Mouse (Mus musculus) WW6 (cell line): ENCODE measurements around the gene Mier2.

Source experiments
- DNase-seq: peaks from one replicate; pipeline ENCODE4 v3.0.0-alpha.2; 2013; ENCODE audit warnings: low read depth, low spot score

Mier2 gene

DNA sequence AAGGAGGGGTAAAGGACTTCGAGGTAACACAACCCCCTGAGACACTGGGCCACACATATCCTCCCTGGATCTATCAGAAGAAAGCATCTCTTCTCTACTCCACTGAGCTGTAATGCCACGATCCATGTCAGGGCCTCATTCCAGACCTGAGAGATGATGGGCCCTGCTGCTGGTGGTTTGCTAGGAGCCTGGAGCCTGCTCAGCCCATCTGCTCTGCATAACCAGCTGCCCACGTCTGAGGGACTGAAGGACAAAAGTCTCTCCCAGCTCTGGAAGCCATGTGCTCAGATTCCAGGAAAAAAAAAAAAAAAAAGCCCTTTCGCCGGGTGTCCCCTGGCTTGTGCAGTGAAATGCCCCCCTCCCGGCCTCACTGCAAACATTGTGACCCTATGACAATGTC, 20.8 kb upstream of the Mier2 start:
- DNase-seq, result no peak

GRCm38 (mm10) chr10:79574796-79575195, 19.8 kb upstream of the Mier2 start:
- no peak for DNase-seq

- DNase-seq, result no peak
Observed at GRCm38 (mm10) chr10:79574350-79574749, 19.4 kb upstream of the Mier2 start.

- DNase-seq, result no peak
Observed at GRCm38 (mm10) chr10:79573611-79574010, 18.6 kb upstream of the Mier2 start.

GRCm38 (mm10) chr10:79571314-79571713, 16.3 kb upstream of the Mier2 start:
- no peak for DNase-seq

DNA sequence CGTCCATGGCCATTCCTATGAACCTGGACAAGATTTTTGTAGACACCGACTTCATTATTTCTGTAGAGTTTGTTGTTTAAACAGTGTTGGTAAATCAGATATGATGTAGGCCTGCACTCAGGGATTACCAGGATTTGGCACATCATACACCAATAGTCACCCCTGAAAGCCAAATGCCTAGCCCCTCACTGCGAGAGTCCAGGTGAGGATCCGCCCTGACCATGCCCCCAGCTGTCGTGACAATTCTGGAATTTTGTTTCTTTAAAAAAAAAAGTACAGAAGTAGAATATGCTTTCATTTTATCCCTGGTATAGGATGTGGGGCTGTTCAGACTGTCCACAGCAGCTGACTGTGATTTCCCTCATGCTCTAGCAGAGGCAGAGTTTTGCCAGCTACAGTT, 14.9 kb upstream of the Mier2 start:
- no peak for DNase-seq

GRCm38 (mm10) chr10:79559716-79560115, 4.7 kb upstream of the Mier2 start:
- DNase-seq, result no peak

GRCm38 (mm10) chr10:79557496-79557895, 2.5 kb upstream of the Mier2 start:
- DNase-seq, result no peak

- DNase-seq, result no peak
Observed at GRCm38 (mm10) chr10:79556951-79557350, 2.0 kb upstream of the Mier2 start.

DNA sequence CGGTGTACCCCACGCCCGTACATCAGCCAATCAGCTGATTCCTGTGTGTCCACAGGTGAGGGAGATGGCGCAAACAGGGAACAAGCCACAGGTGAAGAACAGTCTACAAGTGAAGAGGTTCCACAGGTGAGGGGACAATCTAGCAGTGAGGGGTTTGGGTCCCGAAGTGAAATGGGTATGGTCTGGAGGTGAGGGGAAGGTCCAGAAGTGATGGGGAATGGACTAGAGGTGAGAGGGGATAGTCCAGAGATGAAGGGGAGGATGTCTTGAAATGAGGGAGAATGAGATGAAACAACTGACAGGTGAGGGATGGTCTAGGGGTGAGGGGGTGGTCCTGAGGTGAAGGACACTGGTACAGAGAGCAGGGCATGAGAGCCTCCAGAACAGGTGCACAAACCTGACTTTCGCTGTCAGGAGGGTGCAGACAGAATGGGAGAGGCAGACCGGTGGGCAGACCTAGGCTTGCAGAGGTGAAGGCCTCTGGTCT, 282 bp upstream of the Mier2 start:
- DNase-seq, result no peak

GRCm38 (mm10) chr10:79553691-79554090, 1.3 kb downstream of the Mier2 start:
- DNase-seq, result no peak

DNA sequence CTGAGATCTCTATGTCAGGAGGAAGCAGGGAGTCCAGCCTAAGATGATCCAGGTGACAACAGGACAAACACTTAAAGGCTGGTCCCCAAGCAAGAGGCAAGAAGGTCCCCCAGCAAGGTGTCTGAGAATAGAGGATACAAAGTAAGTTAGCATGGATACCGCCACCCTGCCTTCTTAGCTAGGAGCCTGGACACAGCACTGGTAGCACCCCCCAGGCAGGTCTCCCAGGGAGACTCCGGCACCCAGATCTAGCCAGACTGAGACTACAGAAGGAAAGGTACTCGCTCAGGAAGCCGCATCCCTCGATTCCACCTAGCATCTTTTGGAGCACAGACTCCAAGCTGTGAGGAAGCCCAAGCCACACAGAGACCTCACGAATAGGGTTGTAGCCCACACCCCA, 1.8 kb downstream of the Mier2 start:
- no peak for DNase-seq

GRCm38 (mm10) chr10:79552531-79552930, 2.5 kb downstream of the Mier2 start:
- DNase-seq, result no peak

GRCm38 (mm10) chr10:79550366-79550765, 4.6 kb downstream of the Mier2 start:
- DNase-seq, result no peak

DNA sequence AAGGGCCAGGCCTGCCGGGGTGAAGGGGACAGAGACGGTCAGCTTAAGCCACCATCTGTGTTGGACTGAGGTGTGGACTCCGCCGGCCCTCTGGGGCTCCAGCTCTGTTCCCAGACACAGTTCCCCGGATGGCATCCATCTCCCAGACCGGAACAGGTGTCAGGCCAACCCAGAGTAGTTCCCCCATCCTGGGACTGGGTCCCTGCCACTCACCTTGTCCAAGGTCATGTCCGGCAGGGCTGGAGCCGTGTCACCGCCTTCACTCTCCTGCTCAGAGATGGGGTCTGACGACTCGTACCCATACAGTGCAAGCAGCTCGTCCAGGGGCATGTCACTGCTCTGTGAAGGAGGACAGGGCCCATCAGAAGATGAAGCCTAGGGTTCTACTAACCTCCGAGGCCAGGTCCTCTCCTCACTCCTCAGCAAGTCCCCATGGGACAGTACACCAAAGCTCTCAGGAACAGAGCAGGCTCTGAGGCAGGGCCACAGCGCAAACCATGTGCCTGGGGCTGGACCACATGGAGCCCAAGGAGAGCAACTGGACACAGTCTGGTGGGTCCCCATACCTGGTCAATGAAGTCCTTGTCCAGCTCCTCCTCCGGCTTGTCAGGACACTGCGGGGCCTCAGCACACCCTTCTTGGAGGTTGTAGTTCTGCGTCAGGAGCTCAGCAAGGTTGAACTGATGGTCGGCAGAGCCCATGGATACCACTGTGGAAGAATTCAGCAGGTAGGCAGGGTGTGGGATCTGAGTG, 5.9 kb downstream of the Mier2 start:
- no peak for DNase-seq

DNA sequence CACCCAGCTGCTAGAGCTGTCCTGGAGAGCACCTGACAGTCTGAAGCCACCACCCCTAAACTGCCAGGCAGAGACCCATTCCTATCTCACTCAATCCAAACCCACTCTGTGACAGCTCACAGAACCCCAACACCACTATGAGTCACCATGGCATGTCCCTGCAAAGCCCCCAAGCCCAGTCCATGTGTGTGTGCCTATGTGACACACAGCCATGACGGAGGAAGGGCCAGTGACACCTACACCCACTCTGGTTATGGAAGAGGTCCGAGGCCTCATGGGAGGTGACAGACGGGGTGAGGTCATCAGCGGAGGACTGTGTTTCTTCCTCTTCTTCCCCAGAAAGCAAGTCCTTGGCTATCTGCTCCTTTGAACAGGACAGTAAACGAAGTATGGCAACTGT, 6.5 kb downstream of the Mier2 start:
- DNase-seq, result no peak

- no peak for DNase-seq
Observed at GRCm38 (mm10) chr10:79547148-79547675, 7.8 kb downstream of the Mier2 start.

DNA sequence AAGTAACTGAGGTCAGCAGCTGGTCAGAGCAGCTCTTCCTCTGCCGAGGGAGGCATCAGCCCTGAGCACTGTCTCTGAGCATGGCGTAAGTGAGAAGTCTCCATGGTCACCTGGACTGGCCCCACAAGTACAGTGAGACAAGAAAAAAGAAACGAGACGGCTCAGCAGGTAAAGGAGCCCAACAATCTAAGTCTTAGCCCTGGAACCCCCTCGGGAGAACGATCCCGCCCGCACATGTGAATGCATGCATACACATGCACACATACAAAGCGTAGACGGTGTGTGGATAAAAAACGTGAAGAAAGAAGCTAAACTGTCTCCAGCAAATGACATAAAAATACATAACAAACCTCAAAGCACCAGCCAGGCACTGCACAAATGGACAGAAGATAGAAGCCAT, 8.5 kb downstream of the Mier2 start:
- no peak for DNase-seq

GRCm38 (mm10) chr10:79545891-79546290, 9.1 kb downstream of the Mier2 start:
- no peak for DNase-seq

GRCm38 (mm10) chr10:79544631-79545030, 10.4 kb downstream of the Mier2 start:
- no peak for DNase-seq

DNA sequence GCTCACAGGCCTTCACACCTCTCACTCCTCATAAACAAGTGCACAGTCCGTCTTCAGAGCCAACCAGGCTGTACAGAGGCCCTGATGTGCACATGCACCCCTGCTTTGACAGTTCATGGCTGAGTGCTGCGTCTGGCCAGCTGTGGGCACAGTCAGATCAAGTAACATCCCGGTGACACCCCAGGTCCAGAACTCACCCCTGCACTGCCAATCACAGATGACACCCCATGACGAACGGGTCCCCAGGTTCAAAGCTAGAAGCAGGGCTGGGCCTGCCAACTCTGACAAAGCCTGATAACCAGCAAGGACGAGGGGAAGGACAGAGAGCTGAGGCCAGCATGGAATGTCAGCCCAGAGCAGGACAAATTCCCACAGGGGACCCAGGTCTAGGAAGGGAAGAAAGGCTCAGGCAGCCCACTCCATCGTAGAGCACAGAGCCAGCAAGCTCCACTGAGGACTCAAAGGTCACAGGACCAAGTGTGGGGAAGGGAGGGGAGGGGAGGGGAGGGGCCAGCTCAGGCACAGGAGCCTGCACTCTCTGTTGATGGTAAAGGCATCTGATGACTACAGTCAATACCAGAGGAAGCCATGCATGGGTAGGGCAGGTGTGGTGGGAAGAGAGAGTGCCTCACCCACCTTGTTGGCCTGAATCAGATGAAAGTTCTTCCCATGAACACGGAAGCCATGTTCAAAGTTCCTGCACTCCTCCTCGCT, 11.0 kb downstream of the Mier2 start:
- DNase-seq, result no peak

- no peak for DNase-seq
Observed at GRCm38 (mm10) chr10:79542171-79542570, 12.8 kb downstream of the Mier2 start.

GRCm38 (mm10) chr10:79541522-79541921, 13.5 kb downstream of the Mier2 start:
- DNase-seq, result no peak
